Mouse (Mus musculus) heart, adult 2 months (tissue): Measurements from ENCODE around the gene Tjp3. TPM values are rescaled to one million over a fixed set of nuclear protein-coding genes. Genes with fewer than 3 reads are reported as not detected.

ENCODE experiments used
- DNase-seq, 2 experiments: peaks; one replicate each; pipeline ENCODE4 v3.0.0; 2021
- H3K27ac ChIP-seq: fragments of 200-600 bp; 2 replicates; pipeline ENCODE4 v1.8.1; 2022
- H3K27me3 ChIP-seq: fragments of 200-500 bp; 2 replicates; pipeline ENCODE4 v1.6.1; 2012; ENCODE audit warnings: mild to moderate bottlenecking, low read length, inconsistent platforms, mixed read lengths; ENCODE audit not compliant: control insufficient read depth, insufficient read depth
- H3K36me3 ChIP-seq: fragments of 200-500 bp; 2 replicates; pipeline ENCODE4 v1.6.1; 2012; ENCODE audit warnings: low read length, inconsistent platforms; ENCODE audit not compliant: control insufficient read depth, insufficient read depth
- H3K4me1 ChIP-seq: fragments of 200-500 bp; 2 replicates; pipeline ENCODE4 v1.6.1; 2011; ENCODE audit warnings: low read length; ENCODE audit not compliant: control insufficient read depth, insufficient read depth
- H3K4me3 ChIP-seq: fragments of 200-600 bp; 2 replicates; pipeline ENCODE4 v1.8.1; 2022
- H3K79me2 ChIP-seq: fragments of 200-500 bp; replicated peaks from 2 replicates; pipeline ENCODE4 v1.6.1; 2012; ENCODE audit warnings: mild to moderate bottlenecking, inconsistent platforms, low read length, moderate library complexity, mixed read lengths; ENCODE audit not compliant: control insufficient read depth, insufficient read depth
- H3K9ac ChIP-seq: fragments of 200-500 bp; 2 replicates; pipeline ENCODE4 v1.6.1; 2012; ENCODE audit warnings: low read depth, mild to moderate bottlenecking, control low read depth, inconsistent platforms, low read length, mixed read lengths
- CTCF ChIP-seq: fragments of 200-600 bp; IDR thresholded peaks from 2 replicates; pipeline ENCODE4 v1.8.1; 2022; ENCODE audit warnings: antibody characterized with exemption, mild to moderate bottlenecking, moderate library complexity
- EP300 ChIP-seq: fragments of 200-500 bp; IDR thresholded peaks from 2 replicates; pipeline ENCODE4 v1.6.1; 2011; ENCODE audit warnings: low read depth, low read length, control low read depth; ENCODE audit not compliant: insufficient read depth
- POLR2A ChIP-seq: fragments of 200-500 bp; IDR thresholded peaks from 2 replicates; pipeline ENCODE4 v1.6.1; 2011; ENCODE audit warnings: mild to moderate bottlenecking, low read depth, low read length, control low read depth; ENCODE audit not compliant: insufficient read depth
- WGBS: fragments of 180-500 bp; shearing (Covaris S2); methylation state at CpG from one replicate; pipeline ENCODE4 v1.1.7; 2018; 5-methylcytosine and 5-hydroxymethylcytosine counted together
- intact Hi-C: fragments of 180-260 bp; cut with DNase I; formaldehyde crosslinking; loops from one replicate; pipeline ENCODE4 v1.15.1; 2025
- polyA plus RNA-seq: library from polyadenylated mRNA; depleted of rRNA; stranded (reverse); fragments of >200 nt; gene quantifications from 2 replicates; pipeline ENCODE4 v1.2.3, GENCODE M21; 2012
- total RNA-seq, 2 experiments: library from RNA; stranded (reverse); gene quantifications; 2 replicates each; pipeline ENCODE4 v1.2.3; 2021

Gene Tjp3
- total and polyA plus RNA-seq, 3 experiments = 0.78 TPM; not detected in 2

DNA sequence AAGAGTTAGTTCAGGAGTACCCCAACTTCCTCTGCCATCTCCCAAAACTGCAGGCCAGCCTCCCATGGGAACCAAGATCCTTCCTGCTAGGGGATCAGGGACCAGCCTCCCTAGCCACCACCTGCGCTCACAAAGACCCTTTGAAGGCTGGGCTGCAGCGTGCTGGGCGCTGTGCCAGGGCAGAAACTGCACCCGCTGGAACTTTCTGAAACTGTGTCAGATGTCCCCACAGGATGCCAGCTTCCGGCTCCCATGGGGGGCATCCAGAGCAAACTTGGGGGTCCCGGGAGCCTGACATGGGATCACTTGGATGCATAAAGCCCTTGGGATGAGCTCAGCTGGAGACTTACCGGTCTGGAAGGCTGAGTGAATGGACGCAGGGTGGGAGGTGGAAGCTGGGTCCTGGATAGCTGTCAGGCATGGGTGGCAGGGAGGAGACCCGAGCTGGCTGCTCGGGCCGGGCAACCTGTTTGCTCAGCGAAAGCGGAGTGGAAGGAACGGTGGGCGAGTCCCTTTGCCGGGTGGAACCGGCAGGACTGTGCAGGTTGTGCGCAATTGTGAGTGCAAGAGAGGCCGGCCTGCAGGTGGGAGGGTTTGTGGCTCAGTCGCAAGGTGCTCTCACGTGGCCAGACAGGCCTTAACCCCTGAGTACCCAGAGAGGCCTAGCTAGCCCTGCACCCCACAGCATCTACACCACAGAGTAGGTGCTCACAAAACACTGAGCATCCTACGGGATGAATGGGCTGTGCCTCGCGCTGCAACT, 502 bp downstream of the Tjp3 start:
- no peak overlapping the region for H3K27ac ChIP-seq
- no peak overlapping the region for H3K9ac ChIP-seq
- H3K4me3 ChIP-seq = no peak overlapping the region
- intact Hi-C loops = no loop called here
- H3K79me2 ChIP-seq = peaks cover under 1% of the 10 kb centered on the region
- no peaks in the 10 kb centered on the region for H3K36me3 ChIP-seq
- peaks cover 17% of the 10 kb centered on the region for H3K4me1 ChIP-seq
- WGBS = 29% methylated on average over 24 of the region's 24 CpGs
- no peak for TF ChIP-seq POLR2A
- TF ChIP-seq CTCF = no peak
- TF ChIP-seq EP300 = no peak
- no peak for DNase-seq
- no peaks in the 10 kb centered on the region for H3K27me3 ChIP-seq

DNA sequence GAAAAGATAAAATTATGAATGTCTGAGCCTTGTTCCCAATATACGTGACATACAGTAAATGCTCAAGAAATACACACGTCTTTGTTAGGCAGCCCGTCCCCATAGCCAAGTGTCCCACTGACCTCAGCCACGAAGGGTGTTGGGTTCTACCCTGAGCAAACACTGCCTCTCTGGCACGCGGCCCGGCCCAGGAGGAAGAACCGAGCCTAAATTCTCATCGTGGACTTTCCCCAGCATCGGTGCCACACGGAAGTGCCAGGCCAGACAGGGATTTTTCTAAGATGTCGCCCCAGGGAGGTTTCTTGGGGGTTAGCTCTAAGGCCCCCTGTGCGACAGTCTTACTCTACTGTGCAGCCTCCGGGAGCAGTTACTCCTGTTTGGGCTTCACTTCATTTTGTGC, 1.6 kb downstream of the Tjp3 start:
- no peaks in the 10 kb centered on the region; the same call in 1 of the 2 replicates for H3K79me2 ChIP-seq
- H3K4me1 ChIP-seq = peaks cover 7% of the 10 kb centered on the region
- H3K27me3 ChIP-seq = peaks cover under 1% of the 10 kb centered on the region; the same call in 1 of the 2 replicates
- WGBS = 53% methylated on average over 14 of the region's 14 CpGs
- H3K4me3 ChIP-seq = no peak overlapping the region
- no peaks in the 10 kb centered on the region for H3K36me3 ChIP-seq
- no peak for TF ChIP-seq POLR2A
- no peak for TF ChIP-seq CTCF
- no peak for TF ChIP-seq EP300
- intact Hi-C loops = loop anchor here (1.0 to 5.0 kb wide), 3 partner anchors 15 to 162 kb away; partner anchors contain the start of gene Gipc3
- no peak overlapping the region for H3K27ac ChIP-seq
- H3K9ac ChIP-seq = no peak overlapping the region
- DNase-seq = no peak

- H3K27ac ChIP-seq = no peak overlapping the region
- no peaks in the 10 kb centered on the region; the same call in 1 of the 2 replicates for H3K79me2 ChIP-seq
- peaks cover 2% of the 10 kb centered on the region; the same call in 1 of the 2 replicates for H3K27me3 ChIP-seq
- intact Hi-C loops = loop anchor here (1.0 to 5.0 kb wide), 3 partner anchors 16 to 163 kb away; partner anchors contain the start of gene Gipc3
- H3K4me3 ChIP-seq = no peak overlapping the region
- H3K36me3 ChIP-seq = no peaks in the 10 kb centered on the region
- no peak overlapping the region for H3K9ac ChIP-seq
- peaks cover 5% of the 10 kb centered on the region for H3K4me1 ChIP-seq
- WGBS = 7% methylated on average over 7 of the region's 7 CpGs
- 0 out of 2 replicates have a peak, but pooled peaks have one; percentile 49 for TF ChIP-seq EP300
- peak; percentile 94; the same call in 1 of the 2 replicates for TF ChIP-seq CTCF
- TF ChIP-seq POLR2A = no peak
- peak; percentile 66 to 77 for DNase-seq
These were observed 2.1 kb downstream of the Tjp3 start for GRCm38 (mm10) chr10:81289278-81289677.

DNA sequence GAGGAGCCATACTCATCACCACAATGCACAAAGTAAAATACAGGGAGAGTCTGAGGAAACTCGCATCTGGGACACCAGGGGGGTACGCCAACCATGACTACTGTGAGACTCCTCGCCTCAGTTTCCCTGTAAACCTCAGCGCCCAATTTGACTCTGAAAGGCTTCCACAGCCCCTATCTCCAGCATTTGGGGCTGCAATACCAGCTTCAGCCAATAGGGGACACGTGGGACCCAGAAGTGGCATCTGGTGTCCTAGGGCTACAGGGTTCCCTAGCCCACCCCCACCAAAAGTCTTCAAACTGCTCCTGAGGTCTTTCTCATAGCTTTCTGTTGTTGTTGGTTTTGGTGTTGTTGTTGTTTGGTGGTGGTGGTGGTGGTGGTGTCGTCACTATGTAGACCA, 2.8 kb downstream of the Tjp3 start:
- no peak for DNase-seq
- intact Hi-C loops = loop anchor here (2.0 to 5.0 kb wide), 2 partner anchors 54 to 164 kb away; partner anchors contain the start of gene Gipc3
- Histone ChIP-seq H3K4me3 (no peak overlapping the region), H3K79me2 (no peaks in the 10 kb centered on the region; the same call in 1 of the 2 replicates), H3K36me3 (no peaks in the 10 kb centered on the region), H3K27me3 (peaks cover 3% of the 10 kb centered on the region; the same call in 1 of the 2 replicates), H3K27ac (no peak overlapping the region), H3K4me1 (peaks cover 2% of the 10 kb centered on the region), H3K9ac (no peak overlapping the region)
- TF ChIP-seq POLR2A = no peak
- no peak for TF ChIP-seq EP300
- TF ChIP-seq CTCF = peak; percentile 70
- 25% methylated on average over 6 of the region's 6 CpGs for WGBS

GRCm38 (mm10) chr10:81287513-81288157, 3.7 kb downstream of the Tjp3 start:
- no peaks in the 10 kb centered on the region for H3K36me3 ChIP-seq
- DNase-seq = peak in 1 of 2 experiments; percentile 73
- H3K27ac ChIP-seq = no peak overlapping the region
- intact Hi-C loops = loop anchor here (1.0 to 5.0 kb wide), 3 partner anchors 19 to 165 kb away; partner anchors contain the start of gene Gipc3
- peaks cover 4% of the 10 kb centered on the region; the same call in 1 of the 2 replicates for H3K27me3 ChIP-seq
- no peak overlapping the region for H3K4me3 ChIP-seq
- 57% methylated on average over 8 of the region's 8 CpGs for WGBS
- peaks cover 1% of the 10 kb centered on the region; the same call in 1 of the 2 replicates for H3K4me1 ChIP-seq
- no peaks in the 10 kb centered on the region for H3K79me2 ChIP-seq
- no peak overlapping the region for H3K9ac ChIP-seq
- TF ChIP-seq CTCF (peak; percentile 84), POLR2A (no peak), EP300 (no peak)
